Mouse (Mus musculus): ENCODE measurements around the gene Tmem260. TPM values are rescaled to one million over a fixed set of nuclear protein-coding genes. Genes with fewer than 3 reads are reported as not detected.

The Tmem260 gene
- total and polyA plus RNA-seq, 3 experiments, result 3.7 to 24.2 (median 16.0) TPM

GRCm38 (mm10) chr14:48513824-48514493 lies 68.0 kb downstream of the Tmem260 start:
- Histone ChIP-seq H3K4me3 (ENCODE audit: low read depth, low read length) (no peak overlapping the region), H3K4me1 (ENCODE audit: insufficient read depth, low read depth, low read length) (peaks cover 8% of the 10 kb centered on the region), H3K27me3 (ENCODE audit: insufficient read depth, low read length) (peaks cover 3% of the 10 kb centered on the region; the same call in 1 of the 2 replicates), H3K36me3 (replicated peaks) (peaks cover 5% of the 10 kb centered on the region), H3K9me3 (replicated peaks) (no peaks in the 10 kb centered on the region)
- TF ChIP-seq GATA2 (IDR thresholded peaks at IDR 0.05; ENCODE audit: borderline replicate concordance, low read depth, low read length), result no peak
- TF ChIP-seq GATA1 (IDR thresholded peaks at IDR 0.05; ENCODE audit: borderline replicate concordance, low read length), result no peak
- DNase-seq (ENCODE audit: low spot score), result no peak
- no peak for ATAC-seq (ENCODE audit: extremely low read depth, insufficient number of reproducible peaks, low FRiP score, poor library complexity, severe bottlenecking)

- Histone ChIP-seq H3K9me3 (replicated peaks) (no peaks in the 10 kb centered on the region), H3K36me3 (replicated peaks) (peaks cover 2% of the 10 kb centered on the region), H3K4me1 (ENCODE audit: insufficient read depth, low read depth, low read length) (peaks cover 8% of the 10 kb centered on the region), H3K4me3 (ENCODE audit: low read depth, low read length) (no peak overlapping the region), H3K27me3 (ENCODE audit: insufficient read depth, low read length) (peaks cover 3% of the 10 kb centered on the region; the same call in 1 of the 2 replicates)
- DNase-seq (ENCODE audit: low spot score) (no peak), ATAC-seq (ENCODE audit: extremely low read depth, insufficient number of reproducible peaks, low FRiP score, poor library complexity, severe bottlenecking) (no peak)
- TF ChIP-seq CTCF (IDR thresholded peaks at IDR 0.05; ENCODE audit: low read depth, low read length), result no peak
- no peak for TF ChIP-seq TAL1 (conservative IDR thresholded peaks at IDR 0.05; ENCODE audit: low read depth, low read length)
- TF ChIP-seq GATA2 (IDR thresholded peaks at IDR 0.05; ENCODE audit: borderline replicate concordance, low read depth, low read length), result no peak
- no peak for TF ChIP-seq GATA1 (IDR thresholded peaks at IDR 0.05; ENCODE audit: borderline replicate concordance, low read length)
- TF ChIP-seq POLR2AphosphoS5 (IDR thresholded peaks at IDR 0.05; ENCODE audit: insufficient replicate concordance, low read depth, low read length), result no peak
Measured at GRCm38 (mm10) chr14:48514620-48515019, 68.7 kb downstream of the Tmem260 start.

- H3K27me3 ChIP-seq (ENCODE audit: insufficient read depth, low read length), result peaks cover 3% of the 10 kb centered on the region; the same call in 1 of the 2 replicates
Measured at GRCm38 (mm10) chr14:48515538-48515937, 69.6 kb downstream of the Tmem260 start.

GRCm38 (mm10) chr14:48523361-48523760 lies 77.4 kb downstream of the Tmem260 start:
- no peak overlapping the region for H3K4me3 ChIP-seq (ENCODE audit: low read depth, low read length)
- no peak for DNase-seq (ENCODE audit: low spot score)
- H3K36me3 ChIP-seq (replicated peaks), result no peaks in the 10 kb centered on the region
- H3K27me3 ChIP-seq (ENCODE audit: insufficient read depth, low read length), result peaks cover 16% of the 10 kb centered on the region
- TF ChIP-seq TAL1 (conservative IDR thresholded peaks at IDR 0.05; ENCODE audit: low read depth, low read length) (no peak), CTCF (IDR thresholded peaks at IDR 0.05; ENCODE audit: low read depth, low read length) (no peak), POLR2AphosphoS5 (IDR thresholded peaks at IDR 0.05; ENCODE audit: insufficient replicate concordance, low read depth, low read length) (no peak), GATA2 (IDR thresholded peaks at IDR 0.05; ENCODE audit: borderline replicate concordance, low read depth, low read length) (no peak), GATA1 (IDR thresholded peaks at IDR 0.05; ENCODE audit: borderline replicate concordance, low read length) (no peak)
- no peaks in the 10 kb centered on the region for H3K4me1 ChIP-seq (ENCODE audit: insufficient read depth, low read depth, low read length)
- ATAC-seq (ENCODE audit: extremely low read depth, insufficient number of reproducible peaks, low FRiP score, poor library complexity, severe bottlenecking), result no peak
- no peaks in the 10 kb centered on the region for H3K9me3 ChIP-seq (replicated peaks)

More at GRCm38 (mm10) chr14:48515538-48515937, 69.6 kb downstream of the Tmem260 start:
- Histone ChIP-seq H3K4me1 (ENCODE audit: insufficient read depth, low read depth, low read length) (peaks cover 3% of the 10 kb centered on the region), H3K9me3 (replicated peaks) (no peaks in the 10 kb centered on the region), H3K4me3 (ENCODE audit: low read depth, low read length) (no peak overlapping the region), H3K36me3 (replicated peaks) (no peaks in the 10 kb centered on the region)
- ATAC-seq (ENCODE audit: extremely low read depth, insufficient number of reproducible peaks, low FRiP score, poor library complexity, severe bottlenecking), result no peak
- DNase-seq (ENCODE audit: low spot score), result no peak
- no peak for TF ChIP-seq CTCF (IDR thresholded peaks at IDR 0.05; ENCODE audit: low read depth, low read length)
- TF ChIP-seq TAL1 (conservative IDR thresholded peaks at IDR 0.05; ENCODE audit: low read depth, low read length), result no peak
- TF ChIP-seq POLR2AphosphoS5 (IDR thresholded peaks at IDR 0.05; ENCODE audit: insufficient replicate concordance, low read depth, low read length), result no peak
- TF ChIP-seq GATA2 (IDR thresholded peaks at IDR 0.05; ENCODE audit: borderline replicate concordance, low read depth, low read length), result no peak
- no peak for TF ChIP-seq GATA1 (IDR thresholded peaks at IDR 0.05; ENCODE audit: borderline replicate concordance, low read length)

GRCm38 (mm10) chr14:48524135-48524534 lies 78.2 kb downstream of the Tmem260 start:
- H3K36me3 ChIP-seq (replicated peaks), result no peaks in the 10 kb centered on the region
- H3K27me3 ChIP-seq (ENCODE audit: insufficient read depth, low read length), result peaks cover 20% of the 10 kb centered on the region
- TF ChIP-seq CTCF (IDR thresholded peaks at IDR 0.05; ENCODE audit: low read depth, low read length), result peak; percentile 31; the same call in 1 of the 2 replicates
- TF ChIP-seq TAL1 (conservative IDR thresholded peaks at IDR 0.05; ENCODE audit: low read depth, low read length), result no peak
- no peaks in the 10 kb centered on the region for H3K9me3 ChIP-seq (replicated peaks)
- H3K4me1 ChIP-seq (ENCODE audit: insufficient read depth, low read depth, low read length), result no peaks in the 10 kb centered on the region
- DNase-seq (ENCODE audit: low spot score) (no peak), ATAC-seq (ENCODE audit: extremely low read depth, insufficient number of reproducible peaks, low FRiP score, poor library complexity, severe bottlenecking) (no peak)
- no peak overlapping the region for H3K4me3 ChIP-seq (ENCODE audit: low read depth, low read length)

GRCm38 (mm10) chr14:48525055-48525454 lies 79.1 kb downstream of the Tmem260 start:
- Histone ChIP-seq H3K4me1 (ENCODE audit: insufficient read depth, low read depth, low read length) (no peaks in the 10 kb centered on the region), H3K4me3 (ENCODE audit: low read depth, low read length) (no peak overlapping the region), H3K27me3 (ENCODE audit: insufficient read depth, low read length) (peaks cover 23% of the 10 kb centered on the region), H3K9me3 (replicated peaks) (no peaks in the 10 kb centered on the region), H3K36me3 (replicated peaks) (no peaks in the 10 kb centered on the region)
- ATAC-seq (ENCODE audit: extremely low read depth, insufficient number of reproducible peaks, low FRiP score, poor library complexity, severe bottlenecking) (no peak), DNase-seq (ENCODE audit: low spot score) (no peak)
- no peak for TF ChIP-seq CTCF (IDR thresholded peaks at IDR 0.05; ENCODE audit: low read depth, low read length)
- TF ChIP-seq GATA2 (IDR thresholded peaks at IDR 0.05; ENCODE audit: borderline replicate concordance, low read depth, low read length), result no peak
- TF ChIP-seq TAL1 (conservative IDR thresholded peaks at IDR 0.05; ENCODE audit: low read depth, low read length), result no peak
- TF ChIP-seq GATA1 (IDR thresholded peaks at IDR 0.05; ENCODE audit: borderline replicate concordance, low read length), result no peak
- TF ChIP-seq POLR2AphosphoS5 (IDR thresholded peaks at IDR 0.05; ENCODE audit: insufficient replicate concordance, low read depth, low read length), result no peak

Measured in G1E (cell line).